ENCODE assay signal across 8 mouse cellular contexts in genomic region chr12:102729855-102730797, GRCm38 (mm10). TPM values are rescaled to one million over a fixed set of nuclear protein-coding genes. Genes with fewer than 3 reads are reported as not detected.
DNase-seq lines count a peak whose midpoint lies in the region; ATAC-seq and TF ChIP-seq lines count a peak whose summit lies in the region.

No protein-coding gene starts in this region.

- H3K27ac ChIP-seq in intestine, postnatal 0 days (ENCODE audit: low read depth, low read length): peak overlapping the region; percentile 60
- H3K27ac ChIP-seq in limb, embryonic 10.5 days: peak overlapping the region; percentile 93
- peak overlapping the region; percentile 91 for H3K27ac ChIP-seq in midbrain, embryonic 10.5 days (replicated peaks)

- no peaks in the 10 kb centered on the region for H3K9me3 ChIP-seq in intestine, postnatal 0 days (ENCODE audit: control insufficient read depth)
- no peaks in the 10 kb centered on the region for H3K9me3 ChIP-seq in limb, embryonic 10.5 days (replicated peaks)
- H3K9me3 ChIP-seq in midbrain, embryonic 10.5 days (replicated peaks): no peaks in the 10 kb centered on the region

- H3K27me3 ChIP-seq in intestine, postnatal 0 days (replicated peaks; ENCODE audit: control insufficient read depth, insufficient read depth, low read length): no peaks in the 10 kb centered on the region
- H3K27me3 ChIP-seq in limb, embryonic 10.5 days (ENCODE audit: low read depth, poor library complexity, severe bottlenecking): no peaks in the 10 kb centered on the region
- no peaks in the 10 kb centered on the region for H3K27me3 ChIP-seq in midbrain, embryonic 10.5 days (ENCODE audit: low read depth, poor library complexity, severe bottlenecking)

- no peak overlapping the region for H3K9ac ChIP-seq in intestine, postnatal 0 days (ENCODE audit: low read depth, low read length)

- no peaks in the 10 kb centered on the region for H3K4me1 ChIP-seq in intestine, postnatal 0 days (replicated peaks; ENCODE audit: control insufficient read depth, insufficient read depth, low read length)
- H3K4me1 ChIP-seq in limb, embryonic 10.5 days: peaks cover 39% of the 10 kb centered on the region
- peaks cover 26% of the 10 kb centered on the region for H3K4me1 ChIP-seq in midbrain, embryonic 10.5 days

- DNase-seq in layer of hippocampus, adult 11-12 months (ENCODE audit: low spot score): peak; percentile 80
- no peak for DNase-seq in layer of hippocampus, adult 9-10 months (ENCODE audit: low spot score)
- DNase-seq in cerebellum, postnatal 10 days: peak; percentile 96
- DNase-seq in limb, embryonic 10.5 days (ENCODE audit: low spot score): peak; percentile 94
- peak; percentile 91 for DNase-seq in midbrain, embryonic 10.5 days (ENCODE audit: low spot score)
- DNase-seq in spleen, postnatal 4 days (ENCODE audit: low spot score in 2 of 2): peak; percentile 49 to 71

- H3K36me3 ChIP-seq in intestine, postnatal 0 days (ENCODE audit: control insufficient read depth, insufficient read depth): no peaks in the 10 kb centered on the region
- no peaks in the 10 kb centered on the region for H3K36me3 ChIP-seq in limb, embryonic 10.5 days
- no peaks in the 10 kb centered on the region for H3K36me3 ChIP-seq in midbrain, embryonic 10.5 days

- 0 out of 2 replicates have a peak overlapping the region, but pooled peaks have one; percentile 2 for H3K4me3 ChIP-seq in intestine, postnatal 0 days (ENCODE audit: low read depth, low read length)
- H3K4me3 ChIP-seq in limb, embryonic 10.5 days: peak overlapping the region; percentile 39
- H3K4me3 ChIP-seq in midbrain, embryonic 10.5 days: peak overlapping the region; percentile 38

- peak; percentile 92 for ATAC-seq in frontal cortex, adult (ENCODE audit: low TSS enrichment)
- peak; percentile 93 for ATAC-seq in intestine, postnatal 0 days

- peak overlapping the region; percentile 54 for H3K4me2 ChIP-seq in intestine, postnatal 0 days (replicated peaks; ENCODE audit: low read depth)

- TF ChIP-seq CTCF in intestine, postnatal 0 days (IDR thresholded peaks at IDR 0.05; ENCODE audit: low read depth): peak; percentile 14; the same call in 1 of the 2 replicates

- 32% methylated on average over 26 of the region's 26 CpGs for whole genome bisulfite sequencing in intestine, postnatal 0 days
- 33% methylated on average over 26 of the region's 26 CpGs for WGBS in limb, embryonic 10.5 days
- 36% methylated on average over 26 of the region's 26 CpGs for WGBS in midbrain, embryonic 10.5 days

RNA-seq across cellular contexts. Expression of gene Moap1, which starts 13.3 kb away (rescaled TPM):
- polyA plus RNA-seq in intestine, postnatal 0 days (2015; fragmentation: Nextera tagmentation; extraction: Ambion mirVana): 10.8 and 12.2 TPM in 2 replicates
- polyA plus RNA-seq in limb, embryonic 10.5 days (2016; fragmentation: Nextera tagmentation; extraction: Ambion mirVana): 34.8 and 38.8 TPM in 2 replicates
- polyA plus RNA-seq in midbrain, embryonic 10.5 days (2016; fragmentation: Nextera tagmentation; extraction: Ambion mirVana): 38.4 and 44.6 TPM in 2 replicates

RNA-seq across cellular contexts. Expression of gene Tmem251, which starts 13.4 kb away (rescaled TPM):
- 22.7 and 23.6 TPM in 2 replicates for polyA plus RNA-seq in intestine, postnatal 0 days (2015; fragmentation: Nextera tagmentation; extraction: Ambion mirVana)
- polyA plus RNA-seq in limb, embryonic 10.5 days (2016; fragmentation: Nextera tagmentation; extraction: Ambion mirVana): 11.7 TPM in 2 replicates
- 13.2 and 14.0 TPM in 2 replicates for polyA plus RNA-seq in midbrain, embryonic 10.5 days (2016; fragmentation: Nextera tagmentation; extraction: Ambion mirVana)

RNA-seq across cellular contexts. Expression of gene Itpk1, which starts 25.4 kb away (rescaled TPM):
- polyA plus RNA-seq in intestine, postnatal 0 days (2015; fragmentation: Nextera tagmentation; extraction: Ambion mirVana): 56.3 and 57.4 TPM in 2 replicates
- 9.7 and 11.0 TPM in 2 replicates for polyA plus RNA-seq in limb, embryonic 10.5 days (2016; fragmentation: Nextera tagmentation; extraction: Ambion mirVana)
- polyA plus RNA-seq in midbrain, embryonic 10.5 days (2016; fragmentation: Nextera tagmentation; extraction: Ambion mirVana): 16.1 and 16.9 TPM in 2 replicates

RNA-seq across cellular contexts. Expression of gene Gm28051, which starts 27.4 kb away (rescaled TPM):
- polyA plus RNA-seq in intestine, postnatal 0 days (2015; fragmentation: Nextera tagmentation; extraction: Ambion mirVana): not detected in 2 replicates
- not detected in 2 replicates for polyA plus RNA-seq in limb, embryonic 10.5 days (2016; fragmentation: Nextera tagmentation; extraction: Ambion mirVana)
- polyA plus RNA-seq in midbrain, embryonic 10.5 days (2016; fragmentation: Nextera tagmentation; extraction: Ambion mirVana): not detected in 2 replicates

RNA-seq across cellular contexts. Expression of gene Gon7, which starts 27.5 kb away (rescaled TPM):
- polyA plus RNA-seq in intestine, postnatal 0 days (2015; fragmentation: Nextera tagmentation; extraction: Ambion mirVana): 16.5 and 17.0 TPM in 2 replicates
- polyA plus RNA-seq in limb, embryonic 10.5 days (2016; fragmentation: Nextera tagmentation; extraction: Ambion mirVana): 46.1 and 52.2 TPM in 2 replicates
- 50.3 and 52.7 TPM in 2 replicates for polyA plus RNA-seq in midbrain, embryonic 10.5 days (2016; fragmentation: Nextera tagmentation; extraction: Ambion mirVana)
